Mouse (Mus musculus): ENCODE data around the gene Rad23a.

GRCm38 (mm10) chr8:84847684-84848435, 7.4 kb upstream of the Rad23a start:
- no peak for TF ChIP-seq GATA1 (IDR thresholded peaks at IDR 0.05; ENCODE audit: borderline replicate concordance, low read length)
- no peak for TF ChIP-seq FLI1 (IDR thresholded peaks at IDR 0.05; ENCODE audit: low read length)
